ENCODE assay signal across 8 mouse cellular contexts in the genomic region with DNA sequence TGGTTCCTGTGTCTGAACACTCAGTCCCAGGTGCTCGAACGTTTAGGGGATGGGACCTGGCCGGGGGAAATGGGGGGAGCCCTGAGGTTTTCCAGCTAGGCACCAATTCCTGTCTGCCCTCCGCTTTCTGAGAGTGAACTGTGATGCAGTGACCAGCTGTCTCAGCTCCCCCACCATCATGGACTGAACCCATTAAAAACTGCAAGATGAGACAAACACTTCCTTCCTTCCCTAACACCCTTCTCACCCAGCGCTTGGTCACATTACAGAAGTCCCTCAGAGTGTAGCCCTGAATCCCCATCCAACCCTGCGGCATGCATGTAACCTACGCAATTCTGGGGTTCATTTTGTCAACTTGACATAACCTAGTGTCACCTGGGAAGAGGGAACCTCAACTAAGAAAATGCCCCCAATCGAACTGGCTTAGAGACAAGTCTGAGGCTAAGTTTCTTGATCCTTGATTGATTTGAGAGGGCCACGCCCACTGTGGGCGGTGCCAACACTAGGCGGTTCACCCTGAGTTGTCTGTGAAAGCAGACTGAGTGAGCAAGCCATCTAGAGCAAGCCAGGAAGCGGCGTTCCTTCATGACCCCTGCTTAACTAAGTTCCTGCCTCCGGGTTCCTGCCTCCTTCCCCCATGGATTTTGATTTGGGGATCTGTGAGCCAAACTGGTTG. TPM values are rescaled to one million over a fixed set of nuclear protein-coding genes. Genes with fewer than 3 reads are reported as not detected.
DNase-seq lines count a peak whose midpoint lies in the region; ATAC-seq lines count a peak whose summit lies in the region.

No protein-coding gene starts in this region.

- H3K36me3 ChIP-seq in forebrain, embryonic 10.5 days (replicated peaks), result peaks cover 19% of the 10 kb centered on the region
- no peaks in the 10 kb centered on the region for H3K36me3 ChIP-seq in forebrain, embryonic 11.5 days (ENCODE audit: control insufficient read depth, insufficient read depth, low read length)
- no peaks in the 10 kb centered on the region for H3K36me3 ChIP-seq in hindbrain, embryonic 13.5 days
- peaks cover 4% of the 10 kb centered on the region for H3K36me3 ChIP-seq in stomach, embryonic 14.5 days (ENCODE audit: control insufficient read depth, insufficient read depth, low read length)

- H3K9me3 ChIP-seq in forebrain, embryonic 10.5 days, result no peaks in the 10 kb centered on the region
- H3K9me3 ChIP-seq in forebrain, embryonic 11.5 days (ENCODE audit: control insufficient read depth, low read length), result no peaks in the 10 kb centered on the region
- no peaks in the 10 kb centered on the region for H3K9me3 ChIP-seq in hindbrain, embryonic 13.5 days
- H3K9me3 ChIP-seq in stomach, embryonic 14.5 days (ENCODE audit: control insufficient read depth, low read depth, low read length), result no peaks in the 10 kb centered on the region

- H3K4me1 ChIP-seq in forebrain, embryonic 10.5 days, result peaks cover 98% of the 10 kb centered on the region
- H3K4me1 ChIP-seq in forebrain, embryonic 11.5 days (replicated peaks; ENCODE audit: control insufficient read depth, insufficient read depth, low read length), result peaks cover 59% of the 10 kb centered on the region
- peaks cover 97% of the 10 kb centered on the region for H3K4me1 ChIP-seq in hindbrain, embryonic 13.5 days (replicated peaks)
- peaks cover 69% of the 10 kb centered on the region for H3K4me1 ChIP-seq in stomach, embryonic 14.5 days (ENCODE audit: control insufficient read depth, insufficient read depth, low read length)

- H3K27ac ChIP-seq in forebrain, embryonic 10.5 days, result peak overlapping the region; percentile 71
- no peak overlapping the region; the same call in 1 of the 2 replicates for H3K27ac ChIP-seq in forebrain, embryonic 11.5 days (ENCODE audit: low read depth, low read length)
- H3K27ac ChIP-seq in hindbrain, embryonic 13.5 days, result peak overlapping the region; percentile 67
- peak overlapping the region; percentile 7; the same call in 1 of the 2 replicates for H3K27ac ChIP-seq in stomach, embryonic 14.5 days (ENCODE audit: low read length)

- DNase-seq in forebrain, embryonic 10.5 days (ENCODE audit: extremely low spot score, low spot score), result no peak
- DNase-seq in forebrain, embryonic 11.5 days (ENCODE audit: low spot score), result no peak
- peak; percentile 35 for DNase-seq in c-Kit-positive CD71-negative TER-119-negative erythroid progenitor cells, embryonic 14.5 days (ENCODE audit: low read depth)
- DNase-seq in lung, postnatal 25 days (ENCODE audit: low spot score), result peak; percentile 50
- DNase-seq in yolk sac, embryonic 10.5 days (ENCODE audit: low spot score), result no peak
- no peak for DNase-seq in frontal cortex, postnatal 10 days (ENCODE audit: low spot score in 2 of 2)

- no peak overlapping the region for H3K9ac ChIP-seq in forebrain, embryonic 11.5 days (ENCODE audit: low read length)
- H3K9ac ChIP-seq in hindbrain, embryonic 13.5 days, result peak overlapping the region; percentile 35; the same call in 1 of the 2 replicates
- H3K9ac ChIP-seq in stomach, embryonic 14.5 days (replicated peaks; ENCODE audit: low read depth, low read length), result no peak overlapping the region

- no peak overlapping the region for H3K4me3 ChIP-seq in forebrain, embryonic 10.5 days
- no peak overlapping the region for H3K4me3 ChIP-seq in forebrain, embryonic 11.5 days (ENCODE audit: low read depth, low read length)
- no peak overlapping the region for H3K4me3 ChIP-seq in hindbrain, embryonic 13.5 days
- no peak overlapping the region for H3K4me3 ChIP-seq in stomach, embryonic 14.5 days (ENCODE audit: low read depth, low read length)

- no peak overlapping the region for H3K4me2 ChIP-seq in forebrain, embryonic 11.5 days (ENCODE audit: low read depth, low read length, severe bottlenecking)
- 0 out of 2 replicates have a peak overlapping the region, but pooled peaks have one; percentile 1 for H3K4me2 ChIP-seq in hindbrain, embryonic 13.5 days
- H3K4me2 ChIP-seq in stomach, embryonic 14.5 days (replicated peaks; ENCODE audit: low read depth, low read length), result no peak overlapping the region

- WGBS in forebrain, embryonic 10.5 days, result 56% methylated on average over 14 of the region's 14 CpGs
- 55% methylated on average over 14 of the region's 14 CpGs for WGBS in forebrain, embryonic 11.5 days
- WGBS in hindbrain, embryonic 13.5 days, result 53% methylated on average over 14 of the region's 14 CpGs
- 39% methylated on average over 14 of the region's 14 CpGs for WGBS in stomach, embryonic 14.5 days

- H3K27me3 ChIP-seq in forebrain, embryonic 10.5 days (ENCODE audit: poor library complexity, severe bottlenecking), result no peaks in the 10 kb centered on the region
- H3K27me3 ChIP-seq in forebrain, embryonic 11.5 days (ENCODE audit: control insufficient read depth, insufficient read depth, low read length), result no peaks in the 10 kb centered on the region
- no peaks in the 10 kb centered on the region for H3K27me3 ChIP-seq in hindbrain, embryonic 13.5 days
- no peaks in the 10 kb centered on the region for H3K27me3 ChIP-seq in stomach, embryonic 14.5 days (ENCODE audit: control insufficient read depth, insufficient read depth, low read length)

- no peak for ATAC-seq in forebrain, embryonic 11.5 days (replicated peaks; ENCODE audit: low FRiP score)
- no peak for ATAC-seq in hindbrain, embryonic 13.5 days (ENCODE audit: low FRiP score)
- no peak for ATAC-seq in stomach, embryonic 14.5 days (ENCODE audit: insufficient number of reproducible peaks, insufficient read depth, low FRiP score, low read depth)

RNA-seq across cellular contexts. Expression of a gene that starts 41.9 kb away (rescaled TPM):
- polyA plus RNA-seq in forebrain, embryonic 10.5 days (2016; fragmentation: Nextera tagmentation; extraction: Ambion mirVana), result 15.7 and 17.8 TPM in 2 replicates
- 27.3 and 29.5 TPM in 2 replicates for polyA plus RNA-seq in forebrain, embryonic 11.5 days (2014; fragmentation: Nextera tagmentation; extraction: Ambion mirVana)
- polyA plus RNA-seq in hindbrain, embryonic 13.5 days (2015; fragmentation: Nextera tagmentation; extraction: Ambion mirVana), result 24.8 and 25.1 TPM in 2 replicates
- 32.7 and 33.4 TPM in 2 replicates for polyA plus RNA-seq in stomach, embryonic 14.5 days (2014; fragmentation: Nextera tagmentation; extraction: Ambion mirVana)

Comparison
In these comparisons a context has a peak if more than half of its experiments do, and no peak if none do; other contexts are left out.
1. DNase-seq: peak in c-Kit-positive CD71-negative TER-119-negative erythroid progenitor cells, embryonic 14.5 days (single experiment) and lung, postnatal 25 days (single experiment); none in forebrain, embryonic 10.5 days (single experiment), forebrain, embryonic 11.5 days (single experiment), yolk sac, embryonic 10.5 days (single experiment) and frontal cortex, postnatal 10 days (0 of 2).